Mouse (Mus musculus) CH12.LX (cell line): ENCODE results near the gene Gm13279. TPM values are rescaled to one million over a fixed set of nuclear protein-coding genes. Genes with fewer than 3 reads are reported as not detected.
A peak's percentile ranks its signal among the peaks of the same experiment; 100 is the strongest.
"Not testable (repeated sequence)": the region's sequence is repeated elsewhere in the genome, so short reads cannot be mapped to it uniquely, and the experiment has no call there.

Experiments
- DNase-seq: peaks from one replicate; pipeline ENCODE4 v3.0.0-alpha.2; 2013; ENCODE audit errors: extremely low read depth
- H3K27ac ChIP-seq: 2 replicates; pipeline ENCODE4 v1.5.1; 2012; ENCODE audit warnings: low read depth, mild to moderate bottlenecking, control low read depth, moderate library complexity; ENCODE audit not compliant: insufficient read depth
- H3K27me3 ChIP-seq: replicated peaks from 2 replicates; pipeline ENCODE3; 2012; ENCODE audit warnings: inconsistent platforms
- H3K36me3 ChIP-seq, 2 experiments: replicated peaks in 1 of 2; 2 replicates each; pipeline versions ENCODE3 to v1.6.1; 2012; ENCODE audit warnings: inconsistent platforms in 1 of 2, low read length in 1 of 2, mild to moderate bottlenecking in 1 of 2, mixed read lengths in 1 of 2, moderate library complexity in 1 of 2; ENCODE audit not compliant: control insufficient read depth in 1 of 2, insufficient read depth in 1 of 2
- H3K4me1 ChIP-seq, 2 experiments: 2 replicates each; pipeline ENCODE4 v1.6.1; 2012; ENCODE audit warnings: inconsistent platforms in 1 of 2, moderate library complexity in 1 of 2; ENCODE audit not compliant: insufficient read depth in 2 of 2, control insufficient read depth in 1 of 2
- H3K4me2 ChIP-seq: 2 replicates; pipeline ENCODE4 v1.6.1; 2012; ENCODE audit warnings: low read depth, mild to moderate bottlenecking, control low read depth; ENCODE audit not compliant: poor library complexity, insufficient read depth, severe bottlenecking
- H3K4me3 ChIP-seq, 3 experiments: fragments of 150-350 bp in 1 of 3; sonication (generic) in 1 of 3; replicated peaks in 1 of 3; 2 replicates each; pipeline versions ENCODE3 to v1.5.1; 2011 to 2012; ENCODE audit warnings: low read depth in 2 of 3, low read length in 2 of 3, mild to moderate bottlenecking in 2 of 3, moderate library complexity in 2 of 3, control low read depth in 1 of 3, improper control_type of control experiment in 1 of 3, inconsistent platforms in 1 of 3, mixed read lengths in 1 of 3; ENCODE audit not compliant: poor library complexity in 1 of 3
- H3K79me2 ChIP-seq: replicated peaks from 2 replicates; pipeline ENCODE4 v1.6.1; 2012; ENCODE audit warnings: mild to moderate bottlenecking, moderate library complexity; ENCODE audit not compliant: control insufficient read depth, poor library complexity, insufficient read depth, severe bottlenecking; ENCODE audit errors: extremely low read depth
- H3K9ac ChIP-seq: 2 replicates; pipeline ENCODE4 v1.6.1; 2012; ENCODE audit warnings: low read depth, mild to moderate bottlenecking, control low read depth, moderate library complexity; ENCODE audit not compliant: insufficient read depth
- H3K9me3 ChIP-seq: replicated peaks from 2 replicates; pipeline ENCODE3; 2012; ENCODE audit warnings: low read length, inconsistent platforms, mixed read lengths
- BHLHE40 ChIP-seq: IDR thresholded peaks from 2 replicates; pipeline ENCODE4 v1.6.1; 2011; ENCODE audit warnings: mild to moderate bottlenecking, low read depth, low read length, improper control_type of control experiment
- CTCF ChIP-seq, 2 experiments: IDR thresholded peaks in 1 of 2; conservative IDR thresholded peaks in 1 of 2; 2 replicates each; pipeline ENCODE4 v1.5.1; 2011 to 2012; ENCODE audit warnings: low read depth in 2 of 2, low read length in 2 of 2, improper control_type of control experiment in 1 of 2, inconsistent platforms in 1 of 2, mild to moderate bottlenecking in 1 of 2, moderate library complexity in 1 of 2
- UBTF ChIP-seq: IDR thresholded peaks from 2 replicates; pipeline ENCODE4 v1.6.1; 2012; ENCODE audit warnings: low read depth, mild to moderate bottlenecking, inconsistent platforms, low read length, improper control_type of control experiment, moderate library complexity
- ZMIZ1 ChIP-seq: IDR thresholded peaks from 2 replicates; pipeline ENCODE4 v1.6.1; 2012; ENCODE audit warnings: low read depth, mild to moderate bottlenecking, inconsistent platforms, low read length, improper control_type of control experiment
- dilution Hi-C: fragments of 300-500 bp; cut with MboI; formaldehyde crosslinking; loops from 2 replicates; pipeline ENCODE4 v1.14.3; 2020; ENCODE audit warnings: low sequenced_read_pairs; ENCODE audit not compliant: extremely low pct_unique_long_range_greater_than_20kb, extremely low pct_ligation_motif_present
- in situ Hi-C: fragments of 300-500 bp; cut with MboI; formaldehyde crosslinking; loops from 3 replicates; pipeline ENCODE4 v1.14.3; 2019; ENCODE audit warnings: low sequenced_read_pairs, low pct_ligation_motif_present, low pct_unique_long_range_greater_than_20kb, mixed read lengths
- polyA plus RNA-seq: library from polyadenylated mRNA; unstranded; fragments of >175 nt; gene quantifications from 2 replicates; pipeline ENCODE4 v1.2.1, GENCODE M21; 2012; ENCODE audit warnings: low read depth; ENCODE audit not compliant: insufficient read length
- total RNA-seq, 2 experiments: library from RNA; depleted of rRNA; stranded (reverse); fragments of 300-350 nt in 1 of 2; fragments of >200 nt in 1 of 2; gene quantifications; 2 replicates each; pipeline ENCODE4 v1.2.3; 2012 to 2014

Gm13279 gene
- total and polyA plus RNA-seq, 3 experiments = not detected

- H3K9me3 ChIP-seq, H3K36me3 ChIP-seq, H3K27ac ChIP-seq, in situ Hi-C loops, H3K27me3 ChIP-seq, H3K79me2 ChIP-seq, DNase-seq: not testable (repeated sequence)
- peak within 1 kb of the TSS; percentile 60; the same call in 1 of the 2 replicates for H3K9ac ChIP-seq
- H3K4me2 ChIP-seq = peak within 1 kb of the TSS; percentile 56; the same call in 1 of the 2 replicates
- TF ChIP-seq ZMIZ1 (peak; percentile 32; the same call in 1 of the 2 replicates), BHLHE40 (peak; percentile 34; the same call in 1 of the 2 replicates)
- TF ChIP-seq, all 38 proteins: peak for 2; not testable (repeated sequence) for 36
- H3K4me3 ChIP-seq = peak within 1 kb of the TSS in 1 of 3 experiments; percentile 63
- dilution Hi-C loops, H3K4me1 ChIP-seq: not testable (repeated sequence)
Observed at GRCm38 (mm10) chr4:88759610-88760268, 37.5 kb upstream of the Gm13279 start, which contains the start of gene Gm13283. Gene Gm13283 (plus strand): TSS chr4:88760119.

GRCm38 (mm10) chr4:88760431-88760830 lies 36.8 kb upstream of the Gm13279 start:
- Histone ChIP-seq H3K4me2 (peak overlapping the region; percentile 56; the same call in 1 of the 2 replicates), H3K9ac (peak overlapping the region; percentile 60; the same call in 1 of the 2 replicates), H3K4me3 (peak overlapping the region in 1 of 3 experiments; percentile 63)
- H3K4me1 ChIP-seq, H3K36me3 ChIP-seq, H3K27ac ChIP-seq, H3K9me3 ChIP-seq, H3K79me2 ChIP-seq, in situ Hi-C loops, dilution Hi-C loops, H3K27me3 ChIP-seq: not testable (repeated sequence)
- peak; percentile 56 for DNase-seq
- 0 out of 2 replicates have a peak, but pooled peaks have one; percentile 42 for TF ChIP-seq UBTF
- peak in 1 of 2 experiments; percentile 42; a peak in 2 of 4 replicates for TF ChIP-seq CTCF (conservative IDR thresholded peaks at IDR 0.05 in 1 of 2, IDR thresholded peaks at IDR 0.05 in 1 of 2; ENCODE audit: low read depth in 2 of 2, low read length in 2 of 2)

DNA sequence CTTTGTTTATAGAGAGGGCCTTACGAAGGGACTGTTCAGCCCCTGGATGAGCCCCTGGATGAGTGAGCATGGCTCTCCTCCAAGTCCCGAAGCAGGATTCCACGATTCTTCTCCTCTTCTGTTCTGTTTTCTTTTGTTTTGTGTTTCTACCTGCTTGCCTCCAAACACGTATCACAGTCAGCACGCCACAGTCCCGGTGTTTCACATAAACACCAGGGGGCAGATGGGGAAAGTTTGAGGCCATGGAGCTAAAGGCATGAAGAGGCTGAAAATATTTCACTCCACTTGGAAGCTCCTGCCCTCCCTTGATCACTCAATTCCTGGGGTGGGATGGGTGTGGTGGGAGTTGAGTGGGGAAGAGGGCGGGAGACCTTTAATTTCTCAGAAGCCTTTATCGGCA lies 35.4 kb upstream of the Gm13279 start:
- H3K27ac ChIP-seq, dilution Hi-C loops, H3K9ac ChIP-seq, H3K4me2 ChIP-seq, H3K4me3 ChIP-seq, H3K4me1 ChIP-seq, DNase-seq, H3K79me2 ChIP-seq, H3K9me3 ChIP-seq, H3K36me3 ChIP-seq, H3K27me3 ChIP-seq, in situ Hi-C loops: not testable (repeated sequence)

DNA sequence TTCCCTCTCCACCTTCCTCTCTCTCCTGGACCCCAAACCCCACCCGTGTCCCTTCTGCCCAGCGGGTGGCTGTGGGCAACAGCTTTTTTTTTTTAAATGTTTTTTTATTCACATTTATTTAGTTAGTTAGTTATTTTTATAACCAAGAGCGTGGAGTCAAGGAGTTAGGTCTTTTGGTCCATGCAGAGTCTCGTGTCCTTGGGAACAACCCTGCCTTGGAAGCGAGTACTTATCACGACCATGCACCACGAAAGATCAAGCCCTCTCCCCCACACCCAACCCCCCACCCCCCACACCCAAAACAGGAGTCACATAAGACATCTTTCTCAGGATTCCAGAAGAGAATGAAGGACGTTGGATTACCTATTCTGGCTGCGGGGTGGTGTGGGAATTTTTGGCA lies 34.9 kb upstream of the Gm13279 start:
- H3K9me3 ChIP-seq, in situ Hi-C loops, H3K4me3 ChIP-seq, H3K27me3 ChIP-seq, DNase-seq, H3K79me2 ChIP-seq, H3K36me3 ChIP-seq, H3K4me1 ChIP-seq, H3K9ac ChIP-seq, H3K27ac ChIP-seq, dilution Hi-C loops: not testable (repeated sequence)
- H3K4me2 ChIP-seq = peak overlapping the region; percentile 85; the same call in 1 of the 2 replicates
